Mouse (Mus musculus) erythroblast, embryonic 14.5 days (primary cell): ENCODE measurements around the gene Mamdc2.

Source experiments
- GATA1 ChIP-seq: IDR thresholded peaks from 2 replicates; pipeline ENCODE4 v1.6.1; 2012; ENCODE audit warnings: low read length, inconsistent platforms, mixed read lengths
- TAL1 ChIP-seq: IDR thresholded peaks from 3 replicates; pipeline ENCODE4 v1.6.1; 2012; ENCODE audit warnings: low read length, inconsistent platforms, mixed read lengths

GRCm38 (mm10) chr19:23498011-23498410 lies 49.8 kb upstream of the Mamdc2 start:
- TF ChIP-seq GATA1 (no peak), TAL1 (no peak)
